Mouse (Mus musculus) induced T-regulatory cell, adult 2 months (primary cell): Measurements from ENCODE around the gene Babam2.
A peak's percentile ranks its signal among the peaks of the same experiment; 100 is the strongest.
"Not testable (repeated sequence)": the region's sequence is repeated elsewhere in the genome, so short reads cannot be mapped to it uniquely, and the experiment has no call there.

Experiments
- DNase-seq: peaks from one replicate; pipeline ENCODE4 v3.0.0-alpha.2; 2012; ENCODE audit warnings: low read depth

Gene Babam2

DNA sequence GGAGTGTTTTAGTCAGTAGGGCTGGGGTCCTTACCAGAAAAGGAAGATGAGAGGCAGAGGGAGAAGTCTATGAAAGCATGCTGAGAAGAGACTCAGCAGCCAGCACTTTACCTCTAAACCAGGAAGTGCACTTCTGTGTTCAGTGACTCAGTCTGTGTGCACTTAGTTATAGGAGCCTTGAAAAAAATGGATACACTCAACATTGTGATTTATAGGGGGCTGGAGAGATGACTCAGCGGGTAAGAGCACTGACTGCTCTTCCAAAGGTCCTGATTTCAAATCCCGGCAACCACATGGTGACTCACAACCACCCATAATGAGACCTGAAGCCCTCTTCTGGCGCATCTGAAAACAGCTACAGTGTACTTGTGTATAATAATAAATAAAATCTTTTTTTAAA lies 238.5 kb downstream of the Babam2 start:
- no peak for DNase-seq

DNA sequence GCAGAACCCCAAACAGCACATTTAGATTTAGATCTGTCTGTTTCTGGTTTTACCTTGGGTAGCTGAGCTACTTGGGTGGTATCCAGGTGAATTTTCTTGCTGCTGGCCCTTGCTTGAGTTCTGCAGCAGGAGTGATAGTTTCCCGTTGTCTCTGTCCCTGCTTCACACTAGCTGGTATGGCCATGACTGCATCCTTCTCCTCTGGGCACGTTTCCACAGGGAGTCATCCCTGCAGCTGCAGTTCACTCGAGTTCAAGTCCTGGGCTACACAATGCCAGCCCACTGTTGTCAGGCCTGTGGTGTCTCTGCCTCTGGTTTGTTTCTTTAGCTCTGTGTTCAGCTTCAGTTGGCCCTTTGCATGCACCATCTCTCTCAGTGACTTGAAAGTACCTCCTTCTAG lies 239.0 kb downstream of the Babam2 start:
- DNase-seq, result no peak

DNA sequence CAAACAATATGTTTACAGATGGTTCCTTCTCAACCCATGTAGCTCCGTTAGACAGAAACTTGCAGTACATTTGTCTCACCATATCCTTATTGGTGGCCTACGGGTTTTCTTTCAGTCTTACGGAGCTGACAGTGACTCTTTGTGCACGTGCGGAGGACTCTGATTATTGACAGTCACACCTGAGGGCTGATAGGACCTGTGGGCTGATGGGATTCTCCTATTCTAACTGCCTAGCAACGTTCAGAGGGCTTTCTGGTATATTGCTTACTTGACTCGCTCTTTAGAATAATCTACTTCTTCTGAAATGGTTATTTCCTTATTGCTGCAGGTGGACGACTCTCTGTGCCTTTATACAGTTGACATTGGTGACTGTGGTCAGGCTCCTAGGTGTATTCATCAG lies 243.4 kb downstream of the Babam2 start:
- no peak for DNase-seq

DNA sequence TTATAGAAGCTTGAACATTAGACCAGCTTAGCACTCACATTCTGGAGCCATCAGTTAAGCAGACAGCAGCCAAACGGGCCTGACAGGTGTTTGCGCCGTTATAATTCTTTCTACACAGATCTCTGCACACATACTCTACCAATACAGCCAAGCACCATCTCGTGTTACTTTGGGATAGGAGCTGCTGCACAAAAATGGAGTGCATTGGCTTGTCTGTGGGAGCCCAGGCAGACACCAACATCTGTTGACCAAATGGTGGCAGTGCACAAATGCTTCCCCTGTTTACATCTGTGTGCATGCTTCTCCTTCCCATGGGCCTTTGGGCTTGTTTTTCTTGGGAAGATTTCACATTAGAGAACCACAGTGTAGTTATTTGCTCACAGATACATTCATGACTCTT lies 249.7 kb downstream of the Babam2 start:
- no peak for DNase-seq

DNA sequence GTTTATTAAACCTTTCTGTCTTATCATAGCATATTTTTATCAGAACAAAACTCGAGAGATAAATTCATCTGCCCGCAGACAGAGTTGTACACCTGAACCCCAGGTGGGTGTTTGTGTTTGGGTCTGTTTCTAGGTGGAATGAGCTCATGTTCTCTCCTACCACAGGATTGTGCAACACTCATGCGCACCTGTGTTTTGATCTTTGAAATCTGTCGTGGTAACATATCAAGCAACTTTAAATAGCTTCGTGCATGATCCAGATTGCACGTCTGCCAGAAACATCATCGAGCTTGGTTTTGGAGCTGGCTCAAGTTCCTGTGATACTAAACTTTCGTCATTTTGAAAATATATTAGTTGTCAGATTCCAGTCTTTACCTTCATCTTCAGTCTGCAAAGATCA lies 251.9 kb downstream of the Babam2 start:
- no peak for DNase-seq

DNA sequence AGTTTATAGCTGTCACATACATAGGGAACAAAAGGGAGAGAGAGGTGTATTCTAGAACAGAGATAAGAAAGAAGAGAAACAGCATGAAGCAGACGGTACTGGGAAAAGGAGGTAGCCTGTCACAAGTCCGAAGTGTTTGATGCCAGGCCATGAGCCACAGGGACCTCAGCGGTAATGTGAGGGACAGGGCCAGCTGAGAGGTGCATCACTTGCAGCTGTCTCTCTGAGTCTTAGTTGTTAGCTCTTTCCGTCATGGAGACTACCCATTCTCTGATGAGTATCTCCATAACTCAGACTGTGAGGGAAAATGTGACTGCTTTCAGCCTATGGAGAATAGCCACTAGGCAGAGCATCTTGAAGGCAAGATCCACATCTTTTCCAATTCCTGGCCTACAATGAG lies 253.0 kb downstream of the Babam2 start:
- no peak for DNase-seq

DNA sequence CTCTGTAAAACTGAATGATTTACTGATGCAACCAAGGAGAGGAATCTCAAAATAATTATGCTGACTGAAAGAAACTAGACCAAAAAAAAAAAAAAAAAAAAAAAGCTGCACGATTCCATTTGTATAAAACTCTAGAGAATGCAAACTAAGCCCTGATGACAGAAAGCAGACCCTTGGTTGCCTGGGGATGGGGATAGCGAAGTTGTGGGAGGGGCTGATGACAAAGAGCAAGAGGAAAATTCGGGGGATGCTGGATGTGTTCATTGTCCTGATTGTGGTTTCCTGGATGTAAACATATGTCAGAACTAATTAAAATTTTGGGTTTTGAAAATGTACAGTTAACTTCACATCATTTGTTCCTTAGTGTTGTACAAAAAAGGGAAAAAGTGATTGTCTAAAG lies 257.7 kb downstream of the Babam2 start:
- no peak for DNase-seq

DNA sequence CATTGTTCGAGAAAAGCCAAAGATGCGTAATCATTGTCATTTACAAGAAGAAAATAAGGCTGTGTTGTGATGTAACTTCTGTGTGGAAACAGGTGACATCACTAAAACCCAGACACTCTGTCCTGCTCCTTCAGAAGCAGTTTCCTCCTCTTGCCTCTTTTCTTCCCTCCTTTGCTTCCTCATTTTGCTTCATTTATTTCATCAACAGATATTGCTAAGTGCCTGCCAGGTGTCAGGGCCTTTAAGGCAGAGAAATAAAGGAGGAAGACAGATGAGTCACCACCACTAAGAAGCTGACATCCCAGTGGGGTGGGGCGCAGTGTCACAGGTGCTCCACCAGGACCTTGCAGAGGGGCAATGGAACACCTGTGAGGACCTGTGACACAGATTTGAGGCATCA lies 258.9 kb downstream of the Babam2 start:
- no peak for DNase-seq

DNA sequence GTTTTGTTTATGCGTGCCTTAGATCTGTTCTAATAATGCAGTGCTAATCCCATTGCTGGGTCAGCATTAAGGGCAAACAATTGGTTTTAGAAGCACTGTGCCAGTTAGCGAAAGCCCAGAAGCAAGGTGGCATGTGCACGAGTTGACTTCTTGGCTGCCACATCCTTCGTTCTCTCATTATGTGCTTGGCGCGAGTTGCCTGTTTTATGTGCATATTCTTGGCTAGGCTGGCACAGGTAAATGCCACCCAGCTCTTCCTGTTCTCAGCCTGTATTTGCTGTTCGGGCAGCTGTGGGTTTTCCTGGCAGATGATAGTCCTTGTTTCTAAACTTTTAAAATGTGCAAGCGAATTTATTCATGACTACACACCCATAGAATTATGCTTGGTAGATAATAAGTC lies 262.4 kb downstream of the Babam2 start:
- DNase-seq, result no peak

DNA sequence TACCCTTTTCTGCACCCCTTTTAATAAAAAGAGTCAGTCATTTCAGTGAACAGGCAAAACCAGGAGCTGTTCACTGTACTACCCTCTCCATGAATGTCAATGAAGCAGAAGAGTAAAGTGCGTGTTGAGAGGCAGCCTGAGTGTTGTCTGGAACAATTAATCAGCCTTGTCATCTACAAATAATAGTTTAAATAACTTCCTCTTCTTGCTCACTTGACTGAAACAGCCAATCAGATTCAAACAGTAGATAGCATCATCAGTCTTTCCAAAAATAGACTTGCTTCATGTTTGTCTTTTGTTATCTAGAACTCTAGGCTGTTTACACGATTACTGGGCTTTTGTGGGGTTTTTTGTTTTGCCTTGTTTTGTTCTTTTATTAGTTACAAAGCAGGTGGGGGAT lies 263.9 kb downstream of the Babam2 start:
- DNase-seq, result peak; percentile 10

DNA sequence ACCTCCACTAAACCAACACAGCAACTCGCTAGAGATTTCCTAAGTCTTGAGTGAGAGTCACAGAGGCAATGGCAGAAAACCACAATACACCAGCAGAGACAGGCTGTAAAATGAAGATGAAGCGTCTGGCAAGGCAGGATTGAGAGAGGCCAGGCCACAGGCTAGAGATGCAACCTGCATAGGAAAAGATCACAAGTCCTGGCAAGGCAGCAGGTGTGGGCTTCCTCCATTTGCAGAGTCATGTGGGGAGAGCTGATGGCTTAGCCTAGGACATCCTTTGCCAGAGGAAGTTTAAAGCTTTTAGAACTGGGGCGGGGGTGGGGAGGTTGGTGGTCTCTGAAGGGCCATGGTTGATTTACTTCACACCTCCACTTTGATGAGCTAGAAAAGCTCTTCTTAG lies 264.9 kb downstream of the Babam2 start:
- no peak for DNase-seq

DNA sequence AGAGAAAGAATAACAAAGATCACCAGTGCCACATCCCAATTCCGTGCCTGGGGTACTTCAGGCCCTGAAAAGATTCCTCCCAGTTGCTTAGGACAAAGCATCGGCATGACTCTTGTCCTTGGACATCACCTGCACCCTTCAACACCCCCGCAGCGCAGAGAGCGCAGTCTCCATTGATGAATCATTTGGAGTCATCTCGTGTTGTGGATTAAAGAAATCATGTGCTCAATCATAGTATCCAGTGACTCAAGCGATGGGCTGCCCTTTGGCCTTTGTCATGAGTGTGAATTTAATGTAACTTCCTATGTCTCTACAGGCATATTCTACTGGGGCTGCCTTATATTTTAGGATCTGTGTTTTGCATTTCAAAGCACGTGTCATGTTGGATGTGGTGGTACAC lies 265.9 kb downstream of the Babam2 start:
- no peak for DNase-seq

DNA sequence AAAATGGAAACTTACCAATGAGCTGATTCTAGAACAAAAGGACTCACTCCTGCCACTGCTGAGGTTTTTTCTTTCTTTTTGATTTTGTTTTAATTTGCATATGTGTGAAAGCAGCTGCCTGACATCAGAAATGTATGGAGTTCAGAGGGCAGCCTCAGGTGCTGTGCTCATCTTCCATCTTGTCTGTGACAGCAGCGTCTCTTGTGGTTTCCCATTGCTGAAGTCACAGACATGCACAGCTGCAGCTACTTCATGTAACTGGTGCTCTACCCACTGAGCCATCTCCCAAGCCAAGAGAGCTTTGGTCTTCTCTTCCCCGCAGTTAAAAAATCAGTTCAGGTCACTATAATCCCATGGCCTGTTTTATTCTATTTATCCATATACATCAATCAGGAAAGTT lies 266.4 kb downstream of the Babam2 start:
- DNase-seq, result no peak

DNA sequence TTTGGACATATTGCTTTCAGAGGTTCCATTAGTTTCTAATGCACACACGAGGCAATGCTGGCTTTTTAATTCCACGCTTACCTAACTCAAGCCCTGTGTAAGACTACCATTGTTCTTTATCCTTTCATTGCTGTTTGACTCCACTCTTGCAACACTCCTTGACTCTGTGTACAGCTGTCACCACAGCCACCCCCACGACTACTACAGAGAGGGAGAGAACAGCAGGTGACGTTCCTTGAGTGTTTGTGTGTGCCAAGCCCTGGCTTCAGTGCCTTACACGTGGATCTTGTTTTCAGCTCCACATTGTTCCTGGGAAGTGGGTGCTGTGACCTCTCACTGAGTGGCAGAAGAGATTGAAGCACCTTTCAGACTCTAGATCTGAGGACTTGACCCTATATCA lies 269.3 kb downstream of the Babam2 start:
- DNase-seq, result no peak

DNA sequence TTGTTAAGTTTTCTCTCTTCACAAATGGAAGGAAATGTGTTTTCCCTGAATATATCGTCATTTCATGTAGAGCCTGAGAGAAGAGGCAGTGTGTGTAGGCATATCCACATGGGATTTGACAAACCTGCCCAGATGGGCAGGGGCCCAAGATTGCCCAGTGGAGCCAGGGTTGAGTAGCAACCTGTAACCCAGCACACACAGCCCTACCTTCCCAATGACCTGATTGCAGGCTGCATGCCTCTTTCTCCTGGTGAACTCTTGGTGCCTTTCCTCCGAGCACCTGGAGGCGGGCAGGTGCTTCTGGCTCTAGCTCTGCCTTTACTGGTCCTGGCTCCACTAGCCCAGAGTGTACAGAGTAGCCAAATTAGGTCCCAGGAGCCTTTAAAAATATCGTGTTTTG lies 270.0 kb downstream of the Babam2 start:
- no peak for DNase-seq

DNA sequence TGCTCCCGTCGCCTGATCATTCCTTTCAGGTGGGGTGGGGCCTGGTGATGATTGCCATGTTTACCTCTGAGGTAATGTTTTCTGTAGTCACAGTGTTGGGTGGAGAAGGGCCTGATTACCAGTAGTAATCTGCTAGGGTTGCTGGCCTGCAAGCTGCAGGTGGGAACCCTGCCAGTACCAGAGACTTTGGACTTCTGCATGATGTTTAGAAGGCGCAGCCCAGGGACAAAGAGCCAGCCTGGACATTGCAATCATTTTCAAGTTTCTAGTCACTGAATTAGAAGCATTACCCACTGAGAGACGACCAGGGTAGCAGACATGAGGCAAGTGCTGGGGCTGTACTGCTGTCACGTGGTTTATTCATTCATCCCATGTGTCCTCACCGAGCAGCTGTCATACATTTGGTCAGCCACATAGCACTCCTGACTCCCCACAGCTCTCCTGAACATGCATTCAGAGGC lies 270.6 kb downstream of the Babam2 start:
- no peak for DNase-seq

DNA sequence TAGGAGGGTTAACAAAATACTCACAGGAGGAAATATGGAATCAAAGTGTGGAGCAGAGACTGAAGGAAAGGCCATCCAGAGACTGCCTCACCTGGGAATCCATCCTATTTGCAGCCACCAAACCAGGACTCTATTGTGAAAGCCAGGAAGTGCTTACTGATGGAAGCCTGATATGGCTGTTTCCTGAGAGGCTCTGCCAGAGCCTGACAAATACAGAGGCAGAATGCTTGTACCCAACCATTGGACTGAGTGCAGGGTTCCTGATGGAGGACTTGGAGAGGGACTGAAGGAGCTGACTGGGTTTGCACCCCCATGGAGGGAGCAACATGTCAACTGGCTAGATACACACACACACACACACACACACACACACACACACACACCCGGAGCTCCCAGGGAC lies 274.9 kb downstream of the Babam2 start:
- DNase-seq, result not testable (repeated sequence)

DNA sequence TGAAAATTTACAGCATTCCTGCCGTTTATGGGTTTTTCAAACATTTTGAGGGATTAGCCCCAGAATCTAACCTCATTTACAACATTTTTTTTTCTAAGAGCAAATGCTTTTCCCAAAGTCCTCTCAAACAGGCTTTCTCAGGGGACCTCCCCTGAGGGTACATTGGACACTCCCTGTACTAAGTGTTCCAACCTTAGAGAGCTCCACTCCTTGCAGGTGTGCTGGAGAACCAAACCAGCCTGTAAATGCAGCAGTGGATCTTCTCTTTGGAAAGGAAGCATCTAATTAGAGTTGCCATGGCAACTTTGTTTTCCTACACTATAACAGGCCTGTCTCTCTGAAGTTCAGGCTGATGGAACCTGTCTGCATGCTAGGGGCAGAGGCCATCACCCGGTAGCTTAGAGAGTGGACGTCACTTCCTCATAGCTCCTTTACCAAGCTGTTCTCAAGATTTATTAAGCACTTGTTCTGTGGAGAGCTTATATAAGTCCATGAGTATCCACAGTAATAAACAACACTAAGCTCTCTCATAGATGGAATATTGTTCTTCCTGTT lies 277.2 kb downstream of the Babam2 start:
- no peak for DNase-seq

DNA sequence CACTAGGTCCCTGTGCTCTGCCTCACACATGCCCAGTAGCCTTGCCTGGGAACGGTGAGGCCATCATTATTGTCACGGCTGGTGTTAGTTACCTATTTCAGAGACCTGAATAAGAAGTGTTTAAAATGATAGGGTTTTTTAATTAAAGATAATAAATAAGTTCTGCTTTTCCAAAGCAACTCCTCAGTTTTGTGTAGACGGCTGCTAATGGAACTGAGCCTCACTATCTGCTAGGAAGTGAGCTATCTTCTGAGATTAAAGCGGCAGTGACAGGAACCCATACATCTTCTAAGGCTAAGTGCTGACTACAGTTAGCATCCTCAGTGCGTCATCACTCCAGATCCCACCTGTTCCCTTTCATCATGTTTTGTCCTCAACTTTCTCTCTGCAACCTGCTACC lies 284.6 kb downstream of the Babam2 start:
- no peak for DNase-seq

DNA sequence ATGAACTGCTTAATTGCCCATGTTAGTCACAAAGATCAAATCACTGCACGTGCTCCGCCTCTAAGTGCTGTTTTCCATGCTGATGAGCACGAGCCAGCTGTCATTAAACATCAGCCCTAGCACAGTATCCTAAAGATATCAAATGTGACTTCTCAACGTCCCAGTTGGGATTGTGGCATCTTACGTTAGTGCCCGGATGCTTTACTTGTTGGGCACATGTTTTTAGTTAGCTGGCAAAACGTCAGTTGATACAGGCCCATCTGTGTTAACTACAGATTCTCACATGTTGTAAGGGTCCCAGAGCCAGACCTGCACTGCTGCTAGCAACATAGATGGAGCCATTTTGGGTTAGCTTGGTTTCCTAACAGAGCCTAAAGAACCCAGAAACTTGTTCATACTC lies 285.7 kb downstream of the Babam2 start:
- no peak for DNase-seq

DNA sequence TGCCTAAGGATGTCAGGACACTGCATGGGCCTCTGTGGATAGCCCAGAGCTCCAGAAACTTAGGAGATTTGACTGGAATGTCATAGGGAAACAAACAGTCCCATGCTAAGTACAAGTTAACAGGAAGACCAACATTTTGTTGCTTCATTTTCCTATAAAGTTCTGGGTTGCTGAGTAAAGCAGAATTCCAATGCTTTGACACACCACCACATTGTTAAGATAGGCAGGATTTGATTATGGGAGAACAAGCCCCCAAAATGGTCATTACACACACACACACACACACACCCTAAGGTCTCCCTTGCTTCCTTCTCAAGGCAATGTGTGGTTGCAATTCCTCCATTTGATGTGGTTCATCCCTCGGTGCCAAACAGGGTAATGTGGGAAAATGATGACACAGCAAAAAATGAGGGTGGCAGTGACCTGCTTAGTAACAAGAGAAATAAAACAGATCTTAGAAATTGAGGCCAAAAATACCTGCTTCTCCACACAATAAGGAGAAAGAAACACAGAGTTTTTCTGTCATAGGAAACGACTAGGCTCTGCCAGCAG lies 286.4 kb downstream of the Babam2 start:
- DNase-seq, result no peak

DNA sequence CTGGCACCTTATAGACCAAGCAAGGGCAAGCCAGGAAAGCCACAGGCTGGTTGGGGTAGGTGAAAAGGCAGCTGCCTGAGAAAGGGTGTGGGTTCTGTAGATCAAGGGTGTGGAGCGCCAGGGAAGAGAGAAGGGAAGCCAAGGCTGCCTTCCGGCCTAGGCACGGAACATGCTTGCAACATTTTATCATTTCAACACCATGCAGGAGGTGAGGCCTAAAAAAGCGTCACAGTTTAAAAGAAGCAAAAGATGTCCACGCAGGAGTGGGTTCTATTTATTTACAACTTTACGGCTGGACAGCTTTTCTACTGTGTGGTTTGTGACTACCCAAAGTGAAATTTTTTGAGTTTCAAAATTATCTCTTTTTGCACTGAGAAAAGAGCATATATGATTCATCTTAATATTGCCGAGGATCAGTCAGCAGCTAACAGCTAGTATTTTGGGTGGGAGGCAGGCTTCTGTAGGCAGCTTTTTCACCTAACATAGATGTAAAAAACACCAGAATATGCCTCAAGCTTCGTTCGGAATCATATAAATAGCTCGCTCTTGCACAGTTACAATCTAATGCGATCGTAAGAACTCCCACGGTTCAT lies 287.0 kb downstream of the Babam2 start:
- no peak for DNase-seq

DNA sequence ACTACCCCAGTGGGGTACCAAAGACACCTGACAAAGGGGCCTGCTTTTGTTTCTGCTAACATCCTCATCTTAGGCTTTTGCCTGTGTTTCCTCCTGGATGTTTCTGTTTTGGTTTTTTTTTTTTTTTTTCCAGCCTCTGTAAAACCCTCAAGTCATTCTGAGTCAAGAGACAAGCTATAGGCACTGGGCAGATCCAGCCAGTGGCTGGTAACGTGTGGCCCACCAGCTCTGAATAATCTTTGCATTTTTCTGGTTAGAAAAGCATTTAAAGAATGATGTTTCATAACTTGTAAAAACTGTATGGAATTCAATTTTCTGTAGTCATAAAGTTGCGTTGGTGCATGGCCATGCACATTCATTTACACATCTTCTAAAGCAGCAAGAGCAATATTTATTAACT lies 287.5 kb downstream of the Babam2 start:
- DNase-seq, result no peak
